Mouse (Mus musculus): ENCODE data around the gene Aadacl4. TPM values are rescaled to one million over a fixed set of nuclear protein-coding genes. Genes with fewer than 3 reads are reported as not detected.
"Not testable (repeated sequence)": the region's sequence is repeated elsewhere in the genome, so short reads cannot be mapped to it uniquely, and the experiment has no call there.

Gene Aadacl4
- not detected in 2 replicates for polyA plus RNA-seq (2015; fragmentation: Nextera tagmentation; extraction: Ambion mirVana)

DNA sequence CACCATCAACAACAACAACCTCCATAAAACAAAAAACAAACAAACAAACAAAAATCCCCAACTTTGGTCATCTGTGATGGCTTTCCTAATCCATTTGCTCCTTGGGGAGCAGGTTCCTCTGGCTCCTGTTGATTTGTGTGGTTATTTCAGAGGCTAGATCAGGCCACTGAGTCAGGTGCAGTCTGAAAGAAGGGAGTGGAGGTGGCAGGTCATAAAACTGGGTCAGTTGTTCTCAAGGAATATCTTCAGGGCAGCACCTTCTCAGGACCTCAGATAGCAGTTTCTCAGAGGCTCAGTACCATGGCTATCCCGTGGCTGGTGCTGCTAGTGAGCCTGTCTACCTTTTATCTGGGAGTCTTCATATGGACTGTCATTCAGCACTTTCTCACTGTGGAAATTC lies at the start of gene Aadacl4:
Gene Aadacl4, plus strand, starts transcription at position 301 of the 400 bp plus-strand sequence.
- no peaks in the 10 kb centered on the region for H3K36me3 ChIP-seq
- peaks cover 27% of the 10 kb centered on the region for H3K9me3 ChIP-seq
- WGBS = 60% methylated on average over 1 of the region's 1 CpGs
- no peak within 1 kb of the TSS for H3K9ac ChIP-seq (replicated peaks)
- no peak within 1 kb of the TSS for H3K4me2 ChIP-seq (replicated peaks)
- H3K27me3 ChIP-seq = no peaks in the 10 kb centered on the region
- H3K27ac ChIP-seq (replicated peaks) = no peak within 1 kb of the TSS
- ATAC-seq (replicated peaks) = no peak
- H3K4me3 ChIP-seq = no peak within 1 kb of the TSS
- no peaks in the 10 kb centered on the region for H3K4me1 ChIP-seq

DNA sequence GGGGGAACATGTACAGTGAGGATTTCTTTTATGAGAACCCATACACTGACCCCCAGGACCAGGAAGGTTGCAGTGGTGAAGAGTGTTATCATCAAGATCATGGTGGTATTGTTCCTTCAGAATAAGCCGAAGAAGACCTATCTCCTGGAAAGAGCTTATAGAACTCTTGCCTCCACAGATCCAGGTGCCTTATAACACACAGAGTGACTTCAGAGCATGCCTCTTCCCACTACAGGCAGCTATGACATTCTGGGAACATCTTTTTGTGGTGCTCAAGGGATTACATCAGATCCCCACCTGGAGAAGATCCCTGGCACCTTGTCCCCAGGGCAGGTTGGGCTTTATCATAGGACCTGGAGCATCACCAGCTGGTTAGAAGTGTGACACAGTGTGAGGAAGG lies 48.5 kb upstream of the Aadacl4 start, which contains the start of gene Gm13124:
Gene Gm13124, minus strand, starts transcription at position 101 of the 400 bp plus-strand sequence.
- no peak for ATAC-seq (replicated peaks)
- Histone ChIP-seq H3K27me3 (no peaks in the 10 kb centered on the region), H3K4me2 (replicated peaks) (no peak within 1 kb of the TSS), H3K4me1 (no peaks in the 10 kb centered on the region), H3K9me3 (peaks cover 21% of the 10 kb centered on the region), H3K36me3 (no peaks in the 10 kb centered on the region), H3K4me3 (no peak within 1 kb of the TSS), H3K9ac (replicated peaks) (no peak within 1 kb of the TSS), H3K27ac (replicated peaks) (no peak within 1 kb of the TSS)
- WGBS = 94% methylated on average over 1 of the region's 1 CpGs

DNA sequence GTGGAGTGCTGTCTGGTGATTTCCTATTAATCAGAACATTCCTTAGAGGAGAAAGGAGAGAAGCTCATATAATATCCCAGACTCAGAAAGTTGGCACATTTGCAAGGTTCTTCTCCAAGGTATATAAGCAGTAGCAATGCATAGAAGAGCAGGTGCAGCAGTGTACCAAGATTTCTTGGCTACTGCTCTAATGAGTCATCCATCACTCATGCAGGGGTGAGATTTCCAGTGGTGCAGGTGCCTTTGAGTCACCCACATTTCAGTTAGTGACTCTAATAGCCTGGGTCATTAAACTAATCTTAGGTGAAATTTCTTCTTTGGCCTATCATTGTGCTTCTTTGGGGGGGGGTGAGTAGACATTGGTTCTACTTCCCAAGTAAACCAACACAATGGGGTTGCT lies 45.8 kb upstream of the Aadacl4 start:
- ATAC-seq (replicated peaks) = no peak
- Histone ChIP-seq H3K9ac (replicated peaks) (no peak overlapping the region), H3K27ac (replicated peaks) (no peak overlapping the region)

DNA sequence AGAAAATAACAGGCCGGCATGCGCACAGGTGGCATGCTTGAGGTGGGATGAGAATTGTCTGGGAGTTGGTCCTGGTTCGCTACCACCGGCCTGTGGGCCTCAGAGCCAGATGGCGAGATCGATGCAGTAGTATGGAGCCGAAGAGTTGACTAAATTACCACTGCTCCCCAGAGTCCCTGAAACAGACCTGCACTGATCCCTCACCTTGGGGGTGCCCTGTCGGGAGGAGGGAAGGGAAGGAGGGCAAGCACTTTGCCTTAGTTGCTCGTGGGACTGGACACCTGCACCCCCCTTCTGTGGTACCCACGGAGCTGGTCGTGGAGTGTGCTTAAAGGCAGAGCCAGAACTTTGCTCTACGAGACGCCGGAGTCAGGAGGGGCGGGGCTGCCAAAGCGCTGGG lies 27.3 kb upstream of the Aadacl4 start:
- H3K27me3 ChIP-seq; H3K4me3 ChIP-seq; H3K36me3 ChIP-seq; H3K4me2 ChIP-seq (replicated peaks); H3K9ac ChIP-seq (replicated peaks); H3K27ac ChIP-seq (replicated peaks); ATAC-seq (replicated peaks); H3K4me1 ChIP-seq: not testable (repeated sequence)
- H3K9me3 ChIP-seq = peaks cover 38% of the 10 kb centered on the region
- 85% methylated on average over 12 of the region's 16 CpGs for WGBS

More for the DNA sequence above, 45.8 kb upstream of the Aadacl4 start:
- Histone ChIP-seq H3K27me3 (no peaks in the 10 kb centered on the region), H3K4me2 (replicated peaks) (no peak overlapping the region), H3K4me1 (no peaks in the 10 kb centered on the region), H3K4me3 (no peak overlapping the region), H3K36me3 (no peaks in the 10 kb centered on the region), H3K9me3 (peaks cover 17% of the 10 kb centered on the region; the same call in 1 of the 2 replicates)

DNA sequence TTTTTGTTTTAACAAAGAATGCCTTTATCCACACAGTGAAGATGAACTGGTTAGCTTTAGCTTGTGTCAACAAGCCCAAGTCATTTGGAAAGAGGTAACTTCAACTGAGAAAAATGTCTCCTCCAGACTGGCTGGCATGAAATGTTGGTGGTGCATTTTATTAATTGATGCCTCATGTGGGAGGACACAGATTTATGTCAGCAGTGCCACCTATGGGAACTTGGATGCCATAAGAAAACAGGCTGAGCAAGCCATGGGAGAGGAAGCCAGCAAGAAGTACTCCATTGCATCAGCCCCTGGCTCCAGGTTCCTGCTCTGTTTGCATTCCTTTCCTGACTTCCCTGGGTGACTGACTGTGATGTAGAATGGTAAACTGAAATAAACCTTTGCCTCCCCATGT lies 20.7 kb upstream of the Aadacl4 start:
- Histone ChIP-seq H3K27ac (replicated peaks) (no peak overlapping the region), H3K4me1 (no peaks in the 10 kb centered on the region), H3K27me3 (no peaks in the 10 kb centered on the region), H3K9me3 (peaks cover 32% of the 10 kb centered on the region), H3K4me2 (replicated peaks) (no peak overlapping the region), H3K4me3 (no peak overlapping the region), H3K9ac (replicated peaks) (no peak overlapping the region), H3K36me3 (no peaks in the 10 kb centered on the region)
- no peak for ATAC-seq (replicated peaks)

DNA sequence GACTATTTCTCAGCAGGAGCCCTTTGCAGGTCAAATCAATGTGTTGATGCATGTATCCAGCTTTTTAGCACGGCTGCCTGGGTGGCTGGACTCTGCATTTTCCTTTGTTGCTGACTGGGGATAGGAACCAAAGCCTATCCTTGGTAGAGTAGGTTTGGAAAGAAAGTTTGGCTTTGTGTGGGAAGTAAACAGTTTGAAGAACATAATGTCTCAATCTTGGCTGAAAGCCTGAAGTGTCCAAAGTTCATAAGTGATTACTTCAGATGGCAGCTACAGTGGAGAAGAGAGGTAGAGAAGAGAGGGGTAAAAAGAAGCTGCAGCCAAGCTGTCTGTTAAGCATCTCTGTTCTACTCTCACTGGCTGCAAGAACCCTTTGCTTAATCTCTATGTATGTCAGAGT lies 1.1 kb downstream of the Aadacl4 start:
- Histone ChIP-seq H3K9ac (replicated peaks) (no peak overlapping the region), H3K4me3 (no peak overlapping the region)

DNA sequence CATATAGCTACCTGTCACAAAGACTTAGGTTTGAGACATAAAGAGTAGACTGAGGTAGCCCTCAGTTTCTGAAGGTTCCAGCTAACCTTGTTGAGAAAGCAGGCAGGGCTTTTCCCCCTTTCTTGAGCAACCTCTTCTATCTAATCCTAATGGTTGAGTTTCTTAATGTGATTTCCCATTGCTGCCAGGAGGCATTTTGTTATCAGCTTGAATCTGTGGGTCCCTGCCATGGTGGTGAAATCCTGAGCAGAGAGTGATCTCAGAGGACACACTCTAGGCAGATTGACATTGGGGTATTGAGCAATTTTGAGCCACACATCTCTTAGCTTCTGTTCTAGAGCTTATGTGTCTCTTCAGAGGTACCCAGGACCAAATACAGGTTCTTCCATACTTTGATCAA lies 24.8 kb downstream of the Aadacl4 start:
- Histone ChIP-seq H3K36me3 (no peaks in the 10 kb centered on the region), H3K9me3 (peaks cover 32% of the 10 kb centered on the region)
- ATAC-seq (replicated peaks) = no peak

More for the DNA sequence above, 1.1 kb downstream of the Aadacl4 start:
- ATAC-seq (replicated peaks) = no peak
- H3K9me3 ChIP-seq = peaks cover 32% of the 10 kb centered on the region
- 75% methylated on average over 1 of the region's 1 CpGs for WGBS
- no peaks in the 10 kb centered on the region for H3K27me3 ChIP-seq
- no peaks in the 10 kb centered on the region for H3K4me1 ChIP-seq
- no peaks in the 10 kb centered on the region for H3K36me3 ChIP-seq
- no peak overlapping the region for H3K27ac ChIP-seq (replicated peaks)
- H3K4me2 ChIP-seq (replicated peaks) = no peak overlapping the region

More for the DNA sequence above, 24.8 kb downstream of the Aadacl4 start:
- H3K4me2 ChIP-seq (replicated peaks) = no peak overlapping the region
- H3K4me3 ChIP-seq = no peak overlapping the region
- no peak overlapping the region for H3K9ac ChIP-seq (replicated peaks)
- H3K27me3 ChIP-seq = no peaks in the 10 kb centered on the region
- no peak overlapping the region for H3K27ac ChIP-seq (replicated peaks)
- no peaks in the 10 kb centered on the region for H3K4me1 ChIP-seq

Other genes starting within 250 kb of the Aadacl4 start
- gene Pramef20, start 235.8 kb upstream of the Aadacl4 start, polyA plus RNA-seq (2015; fragmentation: Nextera tagmentation; extraction: Ambion mirVana) = not detected in 2 replicates
- not detected in 2 replicates for gene Pramef12, start 205.2 kb upstream of the Aadacl4 start, polyA plus RNA-seq (2015; fragmentation: Nextera tagmentation; extraction: Ambion mirVana)
- gene 1700012P22Rik, start 174.9 kb upstream of the Aadacl4 start, polyA plus RNA-seq (2015; fragmentation: Nextera tagmentation; extraction: Ambion mirVana) = not detected in 2 replicates
- gene Gm9944, start 160.4 kb upstream of the Aadacl4 start, polyA plus RNA-seq (2015; fragmentation: Nextera tagmentation; extraction: Ambion mirVana) = not detected in 2 replicates
- gene Aadacl3, start 150.0 kb upstream of the Aadacl4 start, polyA plus RNA-seq (2015; fragmentation: Nextera tagmentation; extraction: Ambion mirVana) = not detected in 2 replicates
- gene 9430007A20Rik, start 93.9 kb upstream of the Aadacl4 start, polyA plus RNA-seq (2015; fragmentation: Nextera tagmentation; extraction: Ambion mirVana) = not detected in 2 replicates
- gene Gm13124, start 48.6 kb upstream of the Aadacl4 start, polyA plus RNA-seq (2015; fragmentation: Nextera tagmentation; extraction: Ambion mirVana) = not detected in 2 replicates
- gene Gm436, start 72.7 kb downstream of the Aadacl4 start, polyA plus RNA-seq (2015; fragmentation: Nextera tagmentation; extraction: Ambion mirVana) = not detected in 2 replicates
- not detected in 2 replicates for gene Gm13178, start 107.7 kb downstream of the Aadacl4 start, polyA plus RNA-seq (2015; fragmentation: Nextera tagmentation; extraction: Ambion mirVana)
- gene Gm438, start 172.9 kb downstream of the Aadacl4 start, polyA plus RNA-seq (2015; fragmentation: Nextera tagmentation; extraction: Ambion mirVana) = not detected in 2 replicates